Mouse (Mus musculus) ovary, postnatal 14 days (tissue): ENCODE data around the gene Mvb12b.
A peak's percentile ranks its signal among the peaks of the same experiment; 100 is the strongest.

Experiments used
- DNase-seq: peaks from one replicate; pipeline ENCODE4 v3.0.0; 2022; ENCODE audit warnings: low spot score

Mvb12b gene

DNA sequence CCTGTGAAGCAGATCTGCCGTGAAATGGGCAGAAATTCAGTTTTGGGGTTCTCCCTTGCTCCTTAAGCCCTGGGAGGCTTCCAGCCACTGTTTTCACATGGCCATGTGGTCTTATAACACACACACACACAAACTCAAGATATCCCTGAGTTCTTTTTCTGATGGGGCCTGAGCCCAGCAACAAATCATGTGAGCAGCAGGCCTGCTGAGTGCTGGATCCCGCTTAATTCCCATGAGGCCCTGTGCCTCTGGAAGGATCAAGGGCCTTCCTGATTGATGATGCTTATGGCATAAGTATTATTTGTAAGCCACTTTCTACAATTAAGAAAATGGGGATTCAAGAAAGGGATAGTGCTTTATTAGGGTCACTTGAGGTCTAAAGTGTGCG is 2.5 kb downstream of the Mvb12b start:
- DNase-seq = no peak

- DNase-seq = no peak
Observed at GRCm38 (mm10) chr2:33884623-33885263, 3.0 kb downstream of the Mvb12b start.

- no peak for DNase-seq
Observed at GRCm38 (mm10) chr2:33879223-33879622, 8.5 kb downstream of the Mvb12b start.

- no peak for DNase-seq
Observed at GRCm38 (mm10) chr2:33878437-33878836, 9.3 kb downstream of the Mvb12b start.

- DNase-seq = no peak
Observed at GRCm38 (mm10) chr2:33877663-33878360, 9.9 kb downstream of the Mvb12b start.

GRCm38 (mm10) chr2:33876529-33877290 is 11.0 kb downstream of the Mvb12b start:
- peak; percentile 15 for DNase-seq

DNA sequence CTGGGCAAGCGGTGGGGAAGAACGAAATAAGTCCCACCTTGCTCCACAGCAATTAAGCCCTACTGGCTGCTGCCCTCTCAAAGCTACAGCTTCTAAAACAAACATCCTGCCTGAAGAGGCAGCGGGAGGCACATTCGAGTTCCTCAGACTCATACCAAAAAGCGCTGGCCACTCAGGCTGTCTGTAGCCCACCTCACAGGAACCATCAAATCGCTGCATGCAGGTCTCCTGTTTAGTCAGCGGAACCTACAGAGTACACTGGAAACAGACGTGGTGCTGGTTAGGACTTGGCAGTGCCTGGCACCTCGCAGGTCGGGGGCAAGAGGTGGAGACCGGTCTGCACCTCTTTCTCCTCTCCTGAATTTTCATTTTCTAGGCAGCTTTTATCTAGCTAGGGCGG is 12.2 kb downstream of the Mvb12b start:
- no peak for DNase-seq

DNA sequence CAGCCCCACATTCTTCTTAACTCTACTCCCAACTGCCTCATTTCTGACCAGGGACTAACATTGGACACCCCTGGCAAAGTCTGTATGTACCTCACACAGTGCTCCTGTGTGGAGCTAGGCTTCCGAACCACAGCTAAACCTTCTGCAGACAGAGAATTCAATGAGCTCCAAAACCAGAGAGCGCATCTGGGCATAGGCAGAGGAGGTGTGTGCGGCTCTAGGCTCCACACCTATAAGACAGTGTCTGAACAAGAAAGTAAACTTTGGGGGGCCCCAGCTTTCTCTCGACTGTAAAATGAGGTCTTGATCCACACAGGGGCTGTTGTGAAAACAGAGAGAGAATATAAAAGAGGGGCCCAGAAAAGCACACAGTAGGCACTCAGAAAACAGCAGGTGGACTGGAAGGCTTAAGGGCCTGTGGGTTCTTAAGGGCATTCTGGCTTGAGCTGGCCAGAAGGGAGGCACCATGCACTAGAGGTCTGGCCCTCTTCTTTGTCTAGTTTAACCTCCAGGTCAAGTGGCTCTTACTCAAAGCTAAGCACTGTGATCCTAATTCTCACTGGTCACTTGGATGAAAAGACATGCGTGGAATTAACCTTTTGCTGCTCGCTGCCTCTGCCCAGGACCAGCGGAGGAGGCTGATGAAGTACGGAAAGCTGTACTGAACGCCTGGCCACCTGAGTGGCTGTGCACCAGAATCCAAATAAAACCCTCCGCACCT is 12.7 kb downstream of the Mvb12b start:
- no peak for DNase-seq

DNA sequence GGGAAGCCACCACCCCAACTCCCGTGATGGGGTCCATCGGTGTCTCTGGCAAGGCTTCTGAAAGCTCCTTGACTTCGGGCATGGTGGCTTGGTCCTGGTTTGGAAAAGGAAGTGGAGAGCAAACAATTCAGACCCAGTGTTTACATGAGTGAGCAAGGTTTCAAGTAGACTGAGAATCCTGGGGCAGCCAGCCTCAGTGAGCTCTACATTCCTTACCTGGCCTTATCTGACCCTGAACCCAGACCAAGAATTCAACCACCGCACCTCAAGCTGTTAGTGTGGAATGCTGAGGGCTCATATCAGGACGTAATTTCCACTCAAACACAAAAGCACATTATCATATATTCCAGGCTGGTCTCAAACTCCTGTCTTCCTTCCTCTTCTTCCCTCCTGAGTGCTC is 13.4 kb downstream of the Mvb12b start:
- no peak for DNase-seq

DNA sequence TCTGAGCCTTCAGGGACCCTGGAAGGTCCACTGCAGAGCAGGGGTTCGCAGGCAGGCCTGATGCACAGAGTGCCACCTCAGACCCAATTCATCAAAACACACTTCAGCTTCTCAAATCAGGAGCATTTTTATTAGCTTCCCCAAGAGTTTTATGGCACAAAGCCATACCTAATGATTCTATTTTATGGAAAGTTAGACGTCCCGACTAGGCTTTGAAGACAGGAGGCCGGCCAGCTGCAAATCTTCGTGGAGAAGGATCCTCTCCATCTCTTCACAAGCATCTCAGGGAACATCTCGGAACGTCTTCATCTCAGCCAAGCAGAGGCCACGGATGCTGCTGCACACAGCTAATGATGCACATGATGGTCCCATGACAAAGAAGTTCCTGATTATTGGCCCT is 14.2 kb downstream of the Mvb12b start:
- DNase-seq = no peak

DNA sequence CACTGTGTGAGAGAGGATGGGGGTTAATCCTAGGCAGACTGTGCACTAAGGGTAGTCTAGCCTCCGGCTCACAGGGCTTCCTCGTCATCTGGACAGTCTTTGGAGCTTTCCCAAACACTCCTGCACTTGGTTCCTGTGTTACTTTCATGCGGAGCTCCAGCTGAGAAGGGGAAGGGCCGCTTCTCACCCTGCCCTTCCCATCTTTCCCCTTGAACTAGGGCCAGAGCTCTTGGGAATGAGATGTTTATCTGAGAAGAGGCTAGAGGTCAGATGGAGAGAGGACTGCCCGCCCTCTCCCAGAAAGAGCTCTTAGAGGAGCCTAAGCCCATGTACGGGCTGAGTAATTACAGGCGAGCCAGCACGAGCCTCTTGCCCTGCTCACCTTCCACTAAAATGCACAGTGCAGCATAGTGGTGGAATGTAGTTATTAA is 14.9 kb downstream of the Mvb12b start:
- DNase-seq = no peak

GRCm38 (mm10) chr2:33871181-33871520 is 16.6 kb downstream of the Mvb12b start:
- no peak for DNase-seq

GRCm38 (mm10) chr2:33870369-33871180 is 17.2 kb downstream of the Mvb12b start:
- DNase-seq = peak; percentile 36

- no peak for DNase-seq
Observed at GRCm38 (mm10) chr2:33869689-33870343, 17.9 kb downstream of the Mvb12b start.

- no peak for DNase-seq
Observed at GRCm38 (mm10) chr2:33868996-33869688, 18.6 kb downstream of the Mvb12b start.

DNA sequence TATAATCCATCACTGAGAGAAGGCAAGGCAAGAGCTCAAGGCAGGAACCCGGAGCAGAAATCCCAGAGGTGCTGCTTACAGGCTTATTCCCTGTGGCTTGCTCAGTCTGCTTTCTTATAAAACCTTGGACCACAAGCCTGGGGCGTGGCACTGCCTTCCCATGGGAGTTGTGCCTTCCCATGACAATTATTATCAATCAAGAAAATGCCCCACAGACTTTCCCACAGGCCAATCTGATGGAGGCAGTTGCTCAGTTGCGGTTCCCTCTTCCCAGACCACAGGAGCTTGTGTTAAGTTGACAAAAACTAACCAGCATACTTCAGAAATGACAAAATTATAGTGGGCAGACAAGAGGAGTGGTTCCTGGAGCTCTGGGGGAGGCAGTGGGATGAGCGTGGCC is 19.4 kb downstream of the Mvb12b start:
- DNase-seq = no peak

GRCm38 (mm10) chr2:33856746-33857145 is 31.0 kb downstream of the Mvb12b start:
- no peak for DNase-seq

DNA sequence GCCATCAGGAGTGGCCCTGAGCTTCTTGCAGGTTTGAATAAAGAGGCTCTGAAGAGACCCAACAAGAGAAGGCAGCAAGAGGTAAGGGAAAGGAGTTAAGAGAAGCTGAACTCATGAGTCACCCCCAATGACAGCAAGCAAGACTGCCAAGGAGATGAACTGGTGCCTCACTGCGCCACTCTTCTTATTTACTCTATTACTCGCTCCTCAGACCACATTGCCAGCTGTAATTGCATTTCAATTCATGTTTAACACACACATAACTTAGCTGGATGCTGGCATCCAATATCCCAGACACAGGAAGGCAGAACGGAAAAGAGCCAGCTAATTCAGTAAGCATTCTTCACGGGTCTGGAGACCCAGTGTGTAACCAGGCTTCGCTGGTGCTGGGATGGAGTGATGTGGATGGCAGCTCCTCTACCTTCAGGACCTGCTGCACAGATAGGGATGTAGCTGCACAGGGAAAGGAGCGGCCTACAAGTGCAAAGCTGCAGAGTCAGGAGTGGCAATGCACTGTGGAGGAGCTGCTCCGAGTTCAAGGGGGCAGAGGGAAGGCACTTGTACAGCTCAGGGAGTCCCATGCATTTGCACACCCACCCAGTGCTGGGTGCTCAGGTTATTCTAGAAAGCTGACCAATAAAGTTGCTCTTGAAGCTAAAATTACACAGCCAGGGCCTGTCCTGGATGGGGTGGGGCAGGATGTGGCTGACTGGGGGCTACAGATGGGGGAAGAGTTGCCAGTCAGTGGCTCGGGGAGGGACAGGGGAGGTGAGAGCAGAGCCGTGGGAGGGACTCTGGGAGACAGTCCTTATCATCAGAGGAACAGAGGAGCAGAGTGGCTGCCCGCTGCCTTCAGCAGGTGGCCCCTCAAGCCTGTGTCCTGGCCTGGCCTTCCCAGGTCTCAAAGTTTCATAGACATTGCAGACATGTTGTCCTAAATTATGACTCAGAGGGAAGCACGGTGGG is 34.5 kb downstream of the Mvb12b start:
- DNase-seq = no peak

- DNase-seq = no peak
Observed at GRCm38 (mm10) chr2:33847196-33847834, 40.4 kb downstream of the Mvb12b start.
